Mouse (Mus musculus) liver, embryonic 16.5 days (tissue): Measurements from ENCODE around the gene Krt33b. TPM values are rescaled to one million over a fixed set of nuclear protein-coding genes. Genes with fewer than 3 reads are reported as not detected.

Experiments used
- ATAC-seq: fragments of 200-750 bp; cut with Nextera tagmentation; 2 replicates; pipeline ENCODE4 v1.8.0; 2017; ENCODE audit warnings: low read depth, mild to moderate bottlenecking, moderate number of reproducible peaks, moderate library complexity
- H3K27ac ChIP-seq: fragments of 300-500 bp; sonication (generic); 2 replicates; pipeline ENCODE4 v1.5.1; 2014; ENCODE audit warnings: mild to moderate bottlenecking, low read length
- H3K27me3 ChIP-seq: fragments of 300-500 bp; sonication (generic); 2 replicates; pipeline ENCODE4 v1.6.1; 2014; ENCODE audit warnings: low read depth, low read length, mixed read lengths; ENCODE audit not compliant: control insufficient read depth, insufficient read depth
- H3K36me3 ChIP-seq: fragments of 300-500 bp; sonication (generic); 2 replicates; pipeline ENCODE4 v1.6.1; 2014; ENCODE audit warnings: mild to moderate bottlenecking; ENCODE audit not compliant: control insufficient read depth, insufficient read depth
- H3K4me1 ChIP-seq: fragments of 300-500 bp; sonication (generic); 2 replicates; pipeline ENCODE4 v1.6.1; 2014; ENCODE audit warnings: low read depth, low read length, mixed read lengths; ENCODE audit not compliant: control insufficient read depth
- H3K4me2 ChIP-seq: fragments of 300-500 bp; sonication (generic); 2 replicates; pipeline ENCODE4 v1.6.1; 2014; ENCODE audit warnings: low read depth, low read length, mixed read lengths
- H3K4me3 ChIP-seq: fragments of 300-500 bp; sonication (generic); 2 replicates; pipeline ENCODE4 v1.5.1; 2014; ENCODE audit warnings: low read depth, mild to moderate bottlenecking, low read length
- H3K9ac ChIP-seq: fragments of 300-500 bp; sonication (generic); 2 replicates; pipeline ENCODE4 v1.6.1; 2014; ENCODE audit warnings: low read depth, low read length
- H3K9me3 ChIP-seq: fragments of 300-500 bp; sonication (generic); replicated peaks from 2 replicates; pipeline ENCODE4 v1.6.1; 2016; ENCODE audit warnings: low read length; ENCODE audit not compliant: control insufficient read depth
- WGBS: fragments of 180-500 bp; shearing (Covaris S2); extraction: QIAGEN DNeasy Blood & Tissue Kit; methylation state at CpG from one replicate; pipeline ENCODE4 v1.1.7; 2014; ENCODE audit not compliant: insufficient replicate concordance; 5-methylcytosine and 5-hydroxymethylcytosine counted together
- polyA plus RNA-seq: library from polyadenylated mRNA; unstranded; fragments of >200 nt; fragmentation: Nextera tagmentation; extraction: Ambion mirVana; gene quantifications from 2 replicates; pipeline ENCODE4 v1.2.1, GENCODE M21; 2015

The Krt33b gene
- polyA plus RNA-seq, 1 experiment from 2014 or later, result not detected

- no peaks in the 10 kb centered on the region for H3K27me3 ChIP-seq
- H3K4me1 ChIP-seq, result no peaks in the 10 kb centered on the region
- no peak overlapping the region for H3K9ac ChIP-seq
- no peak overlapping the region for H3K4me2 ChIP-seq
- ATAC-seq, result no peak
- 71% methylated on average over 8 of the region's 8 CpGs for WGBS
- H3K9me3 ChIP-seq, result no peaks in the 10 kb centered on the region
- no peak overlapping the region for H3K27ac ChIP-seq
- no peak overlapping the region for H3K4me3 ChIP-seq
- no peaks in the 10 kb centered on the region for H3K36me3 ChIP-seq
Measured at GRCm38 (mm10) chr11:100005905-100006304, 23.8 kb downstream of the Krt33b start.

GRCm38 (mm10) chr11:100004846-100005245 lies 24.8 kb downstream of the Krt33b start:
- no peaks in the 10 kb centered on the region for H3K9me3 ChIP-seq
- no peak overlapping the region for H3K4me3 ChIP-seq
- H3K4me1 ChIP-seq, result no peaks in the 10 kb centered on the region
- H3K9ac ChIP-seq, result no peak overlapping the region
- no peaks in the 10 kb centered on the region for H3K27me3 ChIP-seq
- no peak overlapping the region for H3K4me2 ChIP-seq
- WGBS, result 20% methylated on average over 6 of the region's 6 CpGs
- no peaks in the 10 kb centered on the region for H3K36me3 ChIP-seq
- ATAC-seq, result no peak
- no peak overlapping the region for H3K27ac ChIP-seq

- Histone ChIP-seq H3K27ac (no peak overlapping the region), H3K36me3 (no peaks in the 10 kb centered on the region), H3K4me2 (no peak overlapping the region), H3K9ac (no peak overlapping the region), H3K4me1 (no peaks in the 10 kb centered on the region), H3K4me3 (no peak overlapping the region), H3K27me3 (no peaks in the 10 kb centered on the region), H3K9me3 (no peaks in the 10 kb centered on the region)
- ATAC-seq, result no peak
- 71% methylated on average over 7 of the region's 7 CpGs for WGBS
Measured at GRCm38 (mm10) chr11:99999091-99999490, 30.6 kb downstream of the Krt33b start.

- H3K27ac ChIP-seq, result no peak overlapping the region
- no peaks in the 10 kb centered on the region for H3K9me3 ChIP-seq
- H3K36me3 ChIP-seq, result no peaks in the 10 kb centered on the region
- H3K27me3 ChIP-seq, result peaks cover 6% of the 10 kb centered on the region; the same call in 1 of the 2 replicates
- no peak overlapping the region for H3K4me2 ChIP-seq
- H3K4me3 ChIP-seq, result no peak overlapping the region
- WGBS, result 37% methylated on average over 4 of the region's 4 CpGs
- ATAC-seq, result no peak
- H3K9ac ChIP-seq, result no peak overlapping the region
- H3K4me1 ChIP-seq, result no peaks in the 10 kb centered on the region
Measured at GRCm38 (mm10) chr11:99994384-99994661, 35.3 kb downstream of the Krt33b start.

- peaks cover 6% of the 10 kb centered on the region; the same call in 1 of the 2 replicates for H3K27me3 ChIP-seq
- ATAC-seq, result no peak
- H3K27ac ChIP-seq, result no peak within 1 kb of the TSS
- no peaks in the 10 kb centered on the region for H3K9me3 ChIP-seq
- no peak within 1 kb of the TSS for H3K4me2 ChIP-seq
- 24% methylated on average over 25 of the region's 26 CpGs for WGBS
- H3K36me3 ChIP-seq, result no peaks in the 10 kb centered on the region
- no peaks in the 10 kb centered on the region for H3K4me1 ChIP-seq
- no peak within 1 kb of the TSS for H3K9ac ChIP-seq
- H3K4me3 ChIP-seq, result no peak within 1 kb of the TSS
Measured at GRCm38 (mm10) chr11:99993620-99994383, 35.9 kb downstream of the Krt33b start, which contains the start of gene Krtap17-1. Gene Krtap17-1, minus strand, starts transcription at chr11:99993994.

- no peaks in the 10 kb centered on the region for H3K36me3 ChIP-seq
- H3K9me3 ChIP-seq, result no peaks in the 10 kb centered on the region
- H3K9ac ChIP-seq, result no peak overlapping the region
- H3K27ac ChIP-seq, result no peak overlapping the region
- no peak overlapping the region for H3K4me2 ChIP-seq
- peaks cover 6% of the 10 kb centered on the region; the same call in 1 of the 2 replicates for H3K27me3 ChIP-seq
- ATAC-seq, result no peak
- no peaks in the 10 kb centered on the region for H3K4me1 ChIP-seq
- H3K4me3 ChIP-seq, result no peak overlapping the region
- WGBS, result 69% methylated on average over 3 of the region's 3 CpGs
Measured at GRCm38 (mm10) chr11:99990571-99990970, 39.1 kb downstream of the Krt33b start.

DNA sequence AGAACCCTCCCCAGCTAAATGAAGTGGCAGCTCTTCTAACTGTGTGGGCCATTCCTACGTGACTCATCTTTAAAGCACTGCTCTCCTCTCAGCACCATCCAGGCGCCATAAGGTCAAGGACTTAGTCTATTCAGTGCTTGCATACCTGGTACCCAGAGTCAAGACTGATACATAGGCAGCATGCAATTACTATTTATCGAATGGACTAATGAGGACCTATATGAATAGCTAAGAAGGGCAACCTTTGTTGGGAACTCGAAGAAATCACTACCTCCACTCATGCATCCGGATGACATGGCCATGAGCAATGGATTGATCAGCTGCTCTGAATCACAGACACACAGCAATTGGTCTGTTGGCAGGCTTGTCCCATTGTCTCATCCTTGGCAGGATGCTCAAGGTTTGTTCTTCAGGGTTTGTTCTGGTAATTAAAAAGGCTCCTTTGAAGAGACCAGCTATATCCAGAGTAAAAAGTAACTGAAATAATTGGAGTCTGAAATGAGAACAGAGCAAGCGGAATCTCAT lies 39.7 kb downstream of the Krt33b start:
- Histone ChIP-seq H3K4me2 (no peak overlapping the region), H3K9ac (no peak overlapping the region), H3K4me1 (no peaks in the 10 kb centered on the region), H3K9me3 (no peaks in the 10 kb centered on the region), H3K27ac (no peak overlapping the region), H3K36me3 (no peaks in the 10 kb centered on the region), H3K4me3 (no peak overlapping the region), H3K27me3 (peaks cover 6% of the 10 kb centered on the region; the same call in 1 of the 2 replicates)
- no peak for ATAC-seq
- WGBS, result 53% methylated on average over 6 of the region's 6 CpGs

- Histone ChIP-seq H3K9ac (no peak overlapping the region), H3K4me3 (no peak overlapping the region), H3K4me2 (no peak overlapping the region), H3K36me3 (no peaks in the 10 kb centered on the region), H3K4me1 (no peaks in the 10 kb centered on the region), H3K9me3 (no peaks in the 10 kb centered on the region), H3K27ac (no peak overlapping the region), H3K27me3 (0 out of 2 replicates have a peak, but pooled peaks cover 3% of the 10 kb centered on the region)
- 65% methylated on average over 3 of the region's 3 CpGs for WGBS
- no peak for ATAC-seq
Measured at GRCm38 (mm10) chr11:99988530-99988929, 41.1 kb downstream of the Krt33b start.

GRCm38 (mm10) chr11:99986180-99986647 lies 43.5 kb downstream of the Krt33b start, which contains the start of gene Krtap16-1:
Gene Krtap16-1, minus strand, starts transcription at chr11:99986597.
- Histone ChIP-seq H3K9me3 (no peaks in the 10 kb centered on the region), H3K27ac (no peak within 1 kb of the TSS), H3K36me3 (no peaks in the 10 kb centered on the region), H3K4me2 (no peak within 1 kb of the TSS), H3K4me3 (no peak within 1 kb of the TSS), H3K27me3 (no peaks in the 10 kb centered on the region), H3K4me1 (no peaks in the 10 kb centered on the region), H3K9ac (no peak within 1 kb of the TSS)
- ATAC-seq, result no peak
- WGBS, result 74% methylated on average over 8 of the region's 8 CpGs
